Mouse (Mus musculus) mouse embryonic stem cell (cell line): Measurements from ENCODE around the gene Olfr1274-ps.
"Not testable (repeated sequence)": the region's sequence is repeated elsewhere in the genome, so short reads cannot be mapped to it uniquely, and the experiment has no call there.

Source experiments
- in situ Hi-C, 2 experiments: fragments of 300-500 bp; cut with MboI; formaldehyde crosslinking; loops; 1 replicate in 1 of 2; 3 replicates in 1 of 2; pipeline ENCODE4 v1.14.3; 2019 to 2020; ENCODE audit warnings: low sequenced_read_pairs in 2 of 2, low pct_unique_long_range_greater_than_20kb in 1 of 2, mixed read lengths in 1 of 2; ENCODE audit not compliant: unreplicated experiment in 1 of 2

Gene Olfr1274-ps

DNA sequence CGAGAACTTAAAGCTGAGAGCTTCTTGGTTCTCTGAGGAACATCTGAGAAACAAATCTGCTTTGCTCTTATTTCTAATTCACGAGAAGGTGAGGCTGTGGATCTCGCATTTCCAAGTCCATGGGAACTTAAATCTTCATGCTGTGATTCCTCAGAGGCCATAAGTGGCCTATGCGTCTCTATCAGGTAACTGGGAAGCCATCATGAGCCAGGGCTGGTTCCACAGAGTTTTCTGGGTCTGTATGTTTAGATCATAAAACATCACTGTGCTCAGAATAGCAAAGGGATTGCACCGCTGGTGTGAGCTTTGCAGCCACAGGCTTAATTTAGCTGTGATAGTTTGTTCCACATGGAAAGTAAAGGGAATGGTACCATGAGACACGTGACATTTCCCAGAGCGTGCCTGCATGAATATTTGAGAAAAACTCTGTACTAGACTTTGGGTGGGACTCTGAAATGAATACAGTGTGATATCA lies at the start of gene Olfr1274-ps:
Gene Olfr1274-ps (plus strand): TSS at position 51 of the 475 bp plus-strand sequence.
- in situ Hi-C loops: not testable (repeated sequence)

DNA sequence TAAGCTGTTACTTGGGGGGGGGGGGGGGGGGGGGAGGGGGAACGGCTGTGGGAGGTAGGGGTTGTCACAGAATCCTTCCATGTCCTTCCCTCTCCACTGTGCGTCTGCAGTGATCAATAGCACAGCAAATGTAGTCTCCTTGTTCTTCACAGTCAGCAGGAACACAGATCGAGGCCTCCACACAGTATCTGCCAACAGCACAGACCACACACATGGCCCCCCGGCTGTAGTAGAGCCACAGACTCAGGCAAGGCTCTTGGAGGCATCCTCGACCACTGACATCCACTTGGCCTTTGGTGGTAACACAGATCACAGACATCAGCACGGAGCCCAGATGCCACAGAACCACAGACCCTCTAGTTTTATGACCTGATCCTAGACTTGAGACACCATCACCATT lies 47.4 kb upstream of the Olfr1274-ps start:
- in situ Hi-C loops: not testable (repeated sequence)

DNA sequence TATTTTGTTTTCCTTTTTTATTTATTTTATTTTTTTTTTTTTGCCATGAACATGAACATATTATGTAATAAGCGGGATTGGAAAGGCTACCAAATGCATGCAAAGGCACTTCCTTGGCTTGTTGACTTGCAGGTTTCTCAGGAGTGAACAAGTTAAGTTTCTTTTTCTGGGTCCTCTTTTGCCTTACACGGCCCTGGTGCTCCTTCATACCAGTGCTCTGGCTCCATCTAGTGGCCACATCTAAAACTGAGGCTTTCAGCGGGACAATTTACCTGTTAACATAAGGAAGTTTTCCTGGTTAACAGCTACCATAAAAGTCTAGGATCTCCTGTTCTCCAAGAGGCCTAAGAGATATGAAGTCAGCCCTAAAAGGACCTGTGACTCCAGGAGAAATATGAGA lies 46.9 kb upstream of the Olfr1274-ps start:
- in situ Hi-C loops: not testable (repeated sequence)

DNA sequence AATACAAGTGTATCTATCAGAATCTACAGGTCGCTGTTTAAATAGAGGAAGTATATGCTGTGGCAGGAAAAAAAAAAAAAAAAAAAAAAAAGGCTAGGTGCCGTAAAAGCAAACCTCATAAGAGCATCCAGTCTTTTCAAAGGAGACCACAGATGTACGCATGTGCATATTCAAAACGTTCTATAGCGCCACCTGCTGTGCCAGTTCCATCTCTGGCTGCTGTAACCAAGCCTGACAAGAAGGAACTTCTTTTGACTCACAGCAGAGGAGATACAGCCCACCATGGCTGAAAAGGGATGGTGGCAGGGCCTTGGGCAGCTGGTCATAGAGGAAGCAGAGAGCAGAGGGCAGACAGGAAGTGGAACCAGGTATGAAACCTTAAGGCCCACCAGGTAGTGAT lies 39.3 kb upstream of the Olfr1274-ps start:
- in situ Hi-C loops: not testable (repeated sequence)

DNA sequence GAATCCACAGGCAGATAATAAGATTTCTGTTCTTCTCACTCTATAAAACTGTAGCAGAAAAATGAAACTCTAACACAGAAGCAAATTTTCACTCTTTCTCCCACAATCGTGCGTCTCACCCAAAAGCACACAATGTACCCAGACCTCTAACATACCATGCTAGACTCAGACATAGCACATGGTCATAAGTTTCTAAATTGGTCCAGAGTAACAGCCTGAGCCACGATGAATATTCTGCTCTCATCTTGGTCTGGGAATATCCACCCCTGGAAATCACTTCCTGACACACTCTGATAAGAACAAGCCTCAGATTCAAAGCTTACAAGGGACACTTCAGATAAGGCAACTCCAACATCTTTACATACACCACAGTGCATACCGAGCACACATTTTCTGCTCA lies 38.3 kb upstream of the Olfr1274-ps start:
- in situ Hi-C loops: not testable (repeated sequence)

DNA sequence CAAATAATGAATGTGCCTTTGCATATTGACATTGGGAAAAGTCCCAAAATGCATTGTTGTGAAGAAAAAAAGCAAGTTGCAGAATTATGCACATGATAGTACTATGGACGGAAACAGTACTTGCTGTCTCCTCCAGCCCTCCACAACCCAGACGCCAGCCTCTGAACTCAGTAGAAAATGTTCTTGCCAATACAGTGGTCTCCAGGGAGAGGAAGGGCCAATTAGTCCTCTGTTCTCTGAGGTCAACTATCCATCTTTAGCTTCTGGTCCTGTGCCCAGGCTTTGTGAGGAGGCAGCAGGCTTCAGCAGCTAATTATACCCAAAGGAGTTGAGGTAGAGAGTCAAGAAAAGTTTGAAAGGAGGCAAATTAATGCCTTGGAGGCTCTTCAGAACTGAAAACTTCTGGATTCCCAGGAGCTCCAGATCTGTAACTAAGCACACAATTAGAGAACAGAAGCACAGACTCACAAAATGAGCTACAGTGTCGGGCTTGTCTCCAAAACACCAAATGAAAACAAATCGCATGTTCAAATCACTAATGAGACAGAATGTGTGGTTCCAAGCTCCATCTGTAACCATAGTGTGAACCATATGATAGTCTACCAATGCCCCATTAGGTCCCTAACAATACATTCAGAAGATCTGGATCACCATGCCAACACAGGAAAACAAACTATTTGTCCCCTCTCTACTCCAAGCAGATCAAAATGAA lies 15.8 kb downstream of the Olfr1274-ps start:
- in situ Hi-C loops: not testable (repeated sequence)

DNA sequence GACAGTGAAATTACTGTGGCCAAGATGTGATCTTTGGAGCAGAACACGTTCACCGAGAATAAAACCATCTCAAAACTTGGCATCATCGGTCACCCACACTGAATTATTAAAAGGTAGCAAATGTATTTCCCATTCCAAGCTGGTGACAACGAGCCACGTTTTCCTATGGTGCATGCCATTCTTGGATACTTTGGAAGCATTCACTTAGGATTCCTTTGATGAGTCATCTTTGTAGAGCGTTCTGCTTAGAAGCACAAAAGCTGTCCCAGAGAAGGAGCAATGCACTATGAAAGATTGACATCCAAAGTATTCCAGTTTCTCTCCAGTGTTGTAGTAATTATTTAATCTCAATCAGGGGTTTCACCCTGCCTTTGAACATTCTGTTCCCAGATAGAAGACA lies 23.8 kb downstream of the Olfr1274-ps start:
- in situ Hi-C loops: not testable (repeated sequence)

DNA sequence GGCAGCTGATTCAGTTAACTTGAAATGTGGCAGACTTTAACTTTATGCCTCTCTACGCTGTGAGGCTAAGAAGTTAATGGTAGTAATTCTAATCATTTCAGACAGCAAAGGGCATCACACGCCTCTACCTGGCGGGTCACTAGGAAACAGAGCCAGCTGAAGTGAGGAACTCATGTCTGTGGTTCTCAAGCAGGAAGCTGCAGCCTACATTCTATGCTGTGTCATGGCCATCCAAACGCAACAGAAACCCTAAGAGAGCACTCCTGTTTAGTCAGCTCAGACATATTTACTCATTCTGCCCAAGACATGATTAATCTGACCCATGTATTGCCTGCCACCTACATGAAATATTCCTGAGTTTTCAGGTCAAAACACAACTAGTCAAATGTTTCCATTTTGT lies 26.5 kb downstream of the Olfr1274-ps start:
- in situ Hi-C loops: not testable (repeated sequence)

DNA sequence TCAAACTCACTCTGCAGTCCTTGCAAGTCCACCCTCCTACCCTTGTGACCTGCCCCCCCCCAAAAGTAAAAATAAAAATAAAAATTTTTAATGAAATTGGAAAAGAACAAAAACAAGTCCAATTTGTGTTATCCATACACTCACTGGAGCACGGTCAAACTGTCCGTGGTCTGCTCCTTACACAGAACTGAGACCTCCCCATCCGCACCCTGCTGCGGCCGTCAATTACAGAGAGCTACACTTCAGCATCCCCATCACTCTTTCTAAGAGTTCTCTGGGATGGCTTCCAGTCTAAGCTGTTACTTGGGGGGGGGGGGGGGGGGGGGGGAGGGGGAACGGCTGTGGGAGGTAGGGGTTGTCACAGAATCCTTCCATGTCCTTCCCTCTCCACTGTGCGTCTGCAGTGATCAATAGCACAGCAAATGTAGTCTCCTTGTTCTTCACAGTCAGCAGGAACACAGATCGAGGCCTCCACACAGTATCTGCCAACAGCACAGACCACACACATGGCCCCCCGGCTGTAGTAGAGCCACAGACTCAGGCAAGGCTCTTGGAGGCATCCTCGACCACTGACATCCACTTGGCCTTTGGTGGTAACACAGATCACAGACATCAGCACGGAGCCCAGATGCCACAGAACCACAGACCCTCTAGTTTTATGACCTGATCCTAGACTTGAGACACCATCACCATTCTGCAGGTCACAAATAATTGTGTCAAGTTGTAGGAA lies 30.7 kb downstream of the Olfr1274-ps start:
- in situ Hi-C loops: not testable (repeated sequence)

DNA sequence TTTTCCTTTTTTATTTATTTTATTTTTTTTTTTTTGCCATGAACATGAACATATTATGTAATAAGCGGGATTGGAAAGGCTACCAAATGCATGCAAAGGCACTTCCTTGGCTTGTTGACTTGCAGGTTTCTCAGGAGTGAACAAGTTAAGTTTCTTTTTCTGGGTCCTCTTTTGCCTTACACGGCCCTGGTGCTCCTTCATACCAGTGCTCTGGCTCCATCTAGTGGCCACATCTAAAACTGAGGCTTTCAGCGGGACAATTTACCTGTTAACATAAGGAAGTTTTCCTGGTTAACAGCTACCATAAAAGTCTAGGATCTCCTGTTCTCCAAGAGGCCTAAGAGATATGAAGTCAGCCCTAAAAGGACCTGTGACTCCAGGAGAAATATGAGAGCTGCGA lies 31.3 kb downstream of the Olfr1274-ps start:
- in situ Hi-C loops: not testable (repeated sequence)

DNA sequence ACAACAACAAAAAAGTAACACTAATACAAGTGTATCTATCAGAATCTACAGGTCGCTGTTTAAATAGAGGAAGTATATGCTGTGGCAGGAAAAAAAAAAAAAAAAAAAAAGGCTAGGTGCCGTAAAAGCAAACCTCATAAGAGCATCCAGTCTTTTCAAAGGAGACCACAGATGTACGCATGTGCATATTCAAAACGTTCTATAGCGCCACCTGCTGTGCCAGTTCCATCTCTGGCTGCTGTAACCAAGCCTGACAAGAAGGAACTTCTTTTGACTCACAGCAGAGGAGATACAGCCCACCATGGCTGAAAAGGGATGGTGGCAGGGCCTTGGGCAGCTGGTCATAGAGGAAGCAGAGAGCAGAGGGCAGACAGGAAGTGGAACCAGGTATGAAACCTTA lies 39.0 kb downstream of the Olfr1274-ps start:
- in situ Hi-C loops: not testable (repeated sequence)

DNA sequence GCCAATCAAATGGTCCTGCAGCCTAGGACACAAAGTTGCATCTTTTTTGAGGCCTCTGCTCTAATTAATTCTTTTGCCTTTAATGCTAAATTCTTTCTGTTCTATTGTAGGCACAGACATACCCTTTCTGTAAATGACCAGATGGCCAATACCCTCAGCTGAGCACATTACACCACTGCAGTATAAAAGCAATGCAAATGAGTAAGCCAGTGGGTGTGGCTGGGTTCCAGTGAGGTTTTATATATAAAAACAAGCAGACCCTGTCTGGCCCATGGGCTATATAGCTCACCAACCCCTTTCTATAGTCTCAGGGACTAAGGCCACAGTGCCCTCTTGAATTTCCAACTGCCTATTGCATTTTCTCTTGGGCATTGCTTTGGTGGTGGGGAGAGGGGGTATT lies 41.7 kb downstream of the Olfr1274-ps start:
- in situ Hi-C loops: not testable (repeated sequence)

DNA sequence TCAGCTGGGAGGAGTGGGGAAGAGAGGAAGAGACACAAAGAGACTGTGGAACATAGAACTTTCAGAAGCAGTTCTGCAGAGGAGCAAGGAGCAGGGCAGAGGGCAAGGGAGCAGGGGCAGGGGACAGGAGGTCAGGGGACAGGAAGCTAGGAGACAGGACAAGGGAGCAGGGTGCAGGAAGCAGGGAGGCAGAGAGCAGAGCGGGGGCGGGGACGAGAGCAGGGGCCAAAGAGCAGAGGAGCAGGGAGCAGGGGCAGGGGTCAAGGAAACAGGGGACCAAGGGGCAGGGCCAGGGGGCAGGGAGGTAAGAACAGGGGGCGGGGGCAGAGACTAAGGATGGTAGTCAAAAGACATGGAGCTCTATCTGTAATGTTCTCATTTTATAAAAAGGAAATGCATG lies 43.3 kb downstream of the Olfr1274-ps start:
- in situ Hi-C loops: not testable (repeated sequence)

DNA sequence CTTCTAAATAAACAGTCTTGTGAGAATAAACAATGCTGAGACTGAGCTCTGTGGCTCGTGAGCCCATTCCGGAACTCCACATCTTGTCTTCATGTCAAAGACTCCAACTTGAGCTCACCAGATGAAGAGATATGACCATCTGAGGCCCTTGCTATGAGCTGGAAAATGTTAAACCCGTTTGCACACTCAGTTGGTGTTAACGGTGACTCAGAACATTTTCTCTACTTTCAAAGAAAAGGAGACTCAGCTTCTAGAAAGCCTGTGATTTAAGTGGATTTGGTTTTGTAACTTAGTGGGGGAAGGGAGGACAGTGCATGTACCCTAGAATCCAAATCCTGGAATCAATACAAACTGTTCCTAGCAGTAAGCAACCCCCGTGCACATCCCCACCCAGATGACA lies 45.3 kb downstream of the Olfr1274-ps start:
- in situ Hi-C loops: no loop called here

DNA sequence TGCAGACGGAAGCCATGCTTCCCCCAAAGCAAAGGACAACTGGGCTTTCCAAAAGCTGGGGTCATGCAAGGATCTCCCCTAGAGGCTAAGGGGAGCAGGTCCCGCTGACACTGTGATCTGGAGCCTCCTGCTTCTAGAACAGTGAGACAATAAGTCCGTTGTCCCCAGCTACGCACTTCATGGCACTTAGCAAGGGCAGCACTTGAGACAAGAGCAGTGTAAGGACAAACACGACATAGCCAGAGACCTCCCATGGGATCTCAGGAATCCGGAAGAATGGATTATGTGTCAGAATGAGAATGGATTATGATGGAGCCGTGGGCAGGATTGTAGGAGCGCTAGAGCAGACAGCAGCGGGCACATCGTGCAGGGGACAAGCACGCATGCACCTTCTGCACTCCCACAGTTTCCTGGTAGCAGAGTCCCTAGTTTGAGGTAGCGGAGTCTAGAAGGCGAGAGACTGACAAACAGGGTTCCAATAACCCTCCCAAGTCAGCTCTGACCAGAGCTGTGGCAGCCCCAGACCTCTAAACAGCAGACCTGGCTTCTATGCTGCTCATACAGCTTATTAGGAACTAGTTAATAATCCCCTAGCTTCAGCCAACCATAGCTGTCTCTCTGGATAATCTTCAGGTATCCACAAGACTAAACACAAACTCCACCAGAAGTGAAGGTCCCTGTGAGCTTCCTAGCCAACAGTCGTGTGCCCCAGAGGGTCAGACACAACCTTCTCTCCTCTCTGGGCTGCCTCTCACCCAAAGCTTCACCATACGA lies 50.7 kb downstream of the Olfr1274-ps start:
- in situ Hi-C loops: no loop called here

DNA sequence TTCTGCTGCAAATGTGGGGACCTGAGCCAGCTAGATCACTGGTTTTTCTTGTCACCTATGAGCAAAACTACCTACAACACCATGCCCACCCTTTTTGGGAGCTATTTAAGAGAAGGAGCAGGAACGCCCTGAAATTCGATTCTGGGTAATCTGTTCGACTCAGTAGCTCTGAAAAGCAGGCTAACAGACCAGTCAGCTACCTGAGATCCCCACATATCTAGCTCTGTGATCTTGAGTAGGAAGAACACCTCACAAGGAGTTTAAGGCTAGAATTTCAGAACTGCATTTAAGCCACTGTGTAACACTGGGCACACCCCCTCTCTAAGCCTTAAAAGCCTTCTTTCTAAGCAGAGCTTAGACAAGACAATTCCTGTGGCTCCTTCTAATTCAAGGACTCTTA lies 53.9 kb downstream of the Olfr1274-ps start:
- in situ Hi-C loops: no loop called here
